Mouse (Mus musculus): ENCODE results near the gene Kdr.

Gene Kdr

GRCm38 (mm10) chr5:75900231-75900920, 77.9 kb downstream of the Kdr start:
- no peak for DNase-seq

GRCm38 (mm10) chr5:75895351-75895750, 82.9 kb downstream of the Kdr start:
- no peak for DNase-seq

- DNase-seq, result no peak
Observed at GRCm38 (mm10) chr5:75892956-75893471, 85.2 kb downstream of the Kdr start.
